Mouse (Mus musculus) megakaryocyte, embryonic 14.5 days (primary cell): ENCODE measurements at regions not wholly inside any gene's neighbourhood (a gene's known extent, or its start where the extent isn't known, plus 50 kb on each side); places are given as distances from the start of the nearest gene placed in this dataset.
"Not testable (repeated sequence)": the region's sequence is repeated elsewhere in the genome, so short reads cannot be mapped to it uniquely, and the experiment has no call there.

Experiments
- FLI1 ChIP-seq: IDR thresholded peaks from 2 replicates; pipeline ENCODE4 v1.6.1; 2012; ENCODE audit warnings: low read length, inconsistent platforms, mixed read lengths
- GATA1 ChIP-seq: IDR thresholded peaks from 3 replicates; pipeline ENCODE4 v1.6.1; 2012; ENCODE audit warnings: mixed read lengths, low read length, inconsistent platforms, borderline replicate concordance

- TF ChIP-seq GATA1, FLI1: not testable (repeated sequence)
These were observed 233.8 kb upstream of the Cts3 start for GRCm38 (mm10) chr13:61803763-61804162.
